Mouse (Mus musculus) testis, adult 10 weeks (tissue): ENCODE data around the gene A730046J19Rik. TPM values are rescaled to one million over a fixed set of nuclear protein-coding genes. Genes with fewer than 3 reads are reported as not detected.

Experiments used
- polyA plus RNA-seq: library from polyadenylated mRNA; stranded (reverse); fragments of 350-450 nt; fragmentation: Illumina TruSeq; extraction: RNeasy Lipid Tissue Mini Kit (QIAGEN cat#74804); gene quantifications from one replicate; pipeline ENCODE4 v1.2.3, GENCODE M21; 2014; ENCODE audit warnings: low read depth, low replicate concordance

Gene A730046J19Rik
- polyA plus RNA-seq = 0.56 TPM

GRCm38 (mm10) chrX:144153523-144153922, at the start of gene A730046J19Rik:
Gene A730046J19Rik, plus strand, starts transcription at chrX:144153695.

Other genes starting within 250 kb of the A730046J19Rik start
- gene Dcx, start 220.4 kb upstream of the A730046J19Rik start, polyA plus RNA-seq = 0.08 TPM
- 61.7 TPM for gene Alg13, start 164.1 kb downstream of the A730046J19Rik start, polyA plus RNA-seq